Mouse (Mus musculus): ENCODE results near the gene Prickle2. TPM values are rescaled to one million over a fixed set of nuclear protein-coding genes. Genes with fewer than 3 reads are reported as not detected.

Prickle2 gene
- total RNA-seq (2021): 10 to 100 TPM; 10.8 to 11.4 TPM

DNA sequence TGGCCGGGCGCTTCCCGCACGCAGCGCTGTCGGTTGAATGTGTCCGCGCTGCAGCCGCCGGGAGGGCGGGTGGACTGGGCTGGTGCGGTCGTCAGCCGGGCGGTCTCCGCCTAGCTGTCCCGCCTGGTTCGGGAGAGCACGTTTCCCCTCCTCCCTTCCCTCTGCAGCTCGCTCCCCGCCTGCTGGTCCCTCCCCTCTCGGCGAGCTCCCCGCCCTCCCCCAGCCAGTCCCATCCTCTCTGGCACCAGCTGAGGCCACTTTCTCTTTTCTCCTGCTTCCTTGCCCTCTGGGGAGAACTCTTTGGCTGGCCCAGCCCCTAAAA lies at the start of gene Prickle2:
TSS of gene Prickle2 (minus strand) at position 11 of the 322 bp plus-strand sequence.
- peak; percentile 82 for DNase-seq

DNA sequence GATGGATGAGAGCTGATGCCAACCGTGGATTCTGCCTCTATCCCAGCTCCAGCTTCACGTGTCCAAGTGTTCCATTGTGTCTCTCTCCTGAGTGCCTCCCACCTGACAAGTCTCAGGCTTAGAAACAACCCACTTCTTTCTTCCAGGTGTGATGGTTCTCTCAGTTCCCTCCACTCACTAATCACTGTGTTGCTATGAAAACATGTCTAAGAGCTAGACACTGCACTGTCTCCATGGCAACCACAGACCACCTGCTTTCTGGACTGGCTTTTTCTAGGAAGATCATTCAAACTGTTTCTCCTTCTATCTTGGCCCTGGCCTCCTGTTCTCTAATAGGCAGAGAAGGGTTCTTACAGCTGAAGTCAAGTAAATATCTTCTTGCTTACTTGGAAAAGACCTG lies 46.8 kb upstream of the Prickle2 start:
- DNase-seq: no peak

DNA sequence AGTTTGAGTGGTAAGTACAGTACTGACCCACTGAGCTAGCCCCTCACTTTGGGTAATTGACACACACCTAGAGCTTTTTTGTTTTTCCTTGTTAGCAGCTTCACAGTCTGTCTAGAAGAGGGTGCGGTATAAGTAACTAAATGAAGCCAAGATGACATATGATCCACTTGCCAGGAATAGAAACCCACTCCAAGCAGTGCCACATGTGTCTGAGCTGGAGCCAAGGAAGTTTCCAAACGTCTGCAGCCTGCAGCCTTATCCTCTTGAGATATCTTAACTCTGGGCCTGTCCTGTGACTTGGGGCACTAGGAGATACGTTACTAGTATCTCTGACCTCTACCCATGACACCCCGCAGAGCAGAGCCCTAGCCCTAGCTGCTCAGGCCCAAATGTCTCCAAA lies 43.5 kb upstream of the Prickle2 start:
- no peak for DNase-seq

DNA sequence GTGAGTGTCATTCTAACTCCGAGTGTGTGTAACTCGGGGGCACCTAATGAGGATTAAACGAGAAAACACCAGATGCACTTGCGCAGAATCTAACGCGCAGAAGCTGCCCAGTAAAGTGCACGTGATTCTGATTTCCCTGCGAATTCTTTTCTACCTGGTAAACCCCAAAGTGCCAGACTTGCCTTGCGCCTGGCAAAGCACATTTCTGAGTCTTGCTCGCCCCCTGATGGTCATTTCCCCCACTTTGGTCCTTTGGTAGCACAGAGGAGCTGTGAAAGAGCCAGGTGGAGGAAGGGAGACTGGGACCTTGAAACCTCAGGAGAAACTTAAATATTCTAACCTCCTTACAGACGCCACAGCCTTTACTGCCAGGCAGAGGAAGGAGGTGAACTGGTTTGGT lies 37.6 kb upstream of the Prickle2 start:
- peak; percentile 77 for DNase-seq

DNA sequence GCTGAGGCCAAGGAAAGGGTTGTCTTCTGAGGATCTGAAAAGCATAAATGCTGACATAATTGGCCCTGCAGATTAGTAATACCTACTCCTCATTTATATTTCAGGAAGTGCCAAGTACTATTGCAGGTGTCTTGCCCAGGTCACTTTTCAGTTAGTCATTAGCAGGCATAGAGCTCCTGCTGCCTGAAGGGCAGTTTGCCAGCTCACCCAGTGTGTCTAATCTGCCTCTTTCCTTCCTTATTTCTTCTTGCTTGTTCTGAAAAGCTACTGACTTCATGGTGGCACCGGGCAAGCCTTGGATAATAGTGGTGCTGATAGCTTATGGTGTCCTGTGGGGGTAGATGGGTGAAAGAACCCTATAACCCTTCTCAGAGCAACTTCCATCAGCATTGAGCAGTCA lies 31.2 kb upstream of the Prickle2 start:
- DNase-seq: no peak

DNA sequence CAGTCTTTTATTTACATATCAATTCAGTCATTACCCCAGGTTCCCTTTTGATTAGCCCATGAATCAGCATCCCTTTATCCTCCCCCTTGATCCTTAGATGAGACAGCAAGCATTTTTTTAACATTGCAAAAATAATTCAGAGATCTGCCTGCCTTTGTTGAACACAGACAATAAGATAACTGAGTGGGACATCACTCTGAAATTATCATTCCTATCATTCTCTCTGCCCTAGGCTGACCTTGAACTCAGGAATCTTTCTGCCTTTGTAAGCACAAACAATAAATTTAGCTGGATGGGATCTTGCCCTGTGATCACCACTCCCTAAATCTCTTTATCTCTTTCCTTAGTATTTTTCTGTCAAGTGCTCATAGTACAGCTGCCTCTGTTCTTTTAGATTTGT lies 27.7 kb upstream of the Prickle2 start:
- no peak for DNase-seq

DNA sequence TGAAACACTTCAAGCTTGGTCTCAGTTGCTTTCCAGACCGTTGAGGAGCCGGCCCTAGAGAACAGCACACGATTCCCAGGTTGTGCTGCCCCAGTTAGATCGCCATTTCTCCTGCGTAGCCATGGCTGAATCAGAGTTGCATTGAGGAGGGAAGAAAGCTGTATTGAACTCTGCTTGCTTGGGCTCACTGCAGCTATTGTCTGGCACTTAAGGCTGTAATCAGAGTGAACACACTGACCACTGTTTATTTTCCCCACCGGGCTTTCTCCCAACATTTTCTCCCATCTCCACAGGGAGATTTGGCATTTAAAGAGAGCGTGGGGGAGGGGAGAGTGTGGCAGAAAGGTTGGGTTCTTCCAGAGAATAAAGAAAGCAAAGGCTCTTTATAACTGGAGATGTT lies 22.6 kb upstream of the Prickle2 start:
- no peak for DNase-seq

DNA sequence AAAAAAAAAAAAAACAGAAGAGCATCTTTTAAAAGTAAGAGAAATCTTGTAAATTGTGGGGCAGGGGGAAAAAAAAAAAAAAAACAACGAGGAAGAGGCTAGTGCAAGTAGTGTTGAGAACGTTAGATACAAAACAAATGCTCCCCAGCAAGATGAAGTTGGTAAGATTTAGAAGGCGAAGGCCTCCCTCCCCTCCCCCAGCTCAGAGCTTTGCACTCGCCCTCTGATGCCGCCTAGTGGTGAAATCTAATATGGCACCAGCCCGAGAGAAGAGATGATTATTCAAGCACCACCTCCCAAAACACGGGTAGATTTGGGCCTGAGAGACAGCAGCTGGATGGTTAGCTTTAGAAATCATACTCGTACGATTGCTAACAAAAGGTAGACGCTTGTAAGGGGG lies 22.1 kb upstream of the Prickle2 start:
- DNase-seq: peak; percentile 93

DNA sequence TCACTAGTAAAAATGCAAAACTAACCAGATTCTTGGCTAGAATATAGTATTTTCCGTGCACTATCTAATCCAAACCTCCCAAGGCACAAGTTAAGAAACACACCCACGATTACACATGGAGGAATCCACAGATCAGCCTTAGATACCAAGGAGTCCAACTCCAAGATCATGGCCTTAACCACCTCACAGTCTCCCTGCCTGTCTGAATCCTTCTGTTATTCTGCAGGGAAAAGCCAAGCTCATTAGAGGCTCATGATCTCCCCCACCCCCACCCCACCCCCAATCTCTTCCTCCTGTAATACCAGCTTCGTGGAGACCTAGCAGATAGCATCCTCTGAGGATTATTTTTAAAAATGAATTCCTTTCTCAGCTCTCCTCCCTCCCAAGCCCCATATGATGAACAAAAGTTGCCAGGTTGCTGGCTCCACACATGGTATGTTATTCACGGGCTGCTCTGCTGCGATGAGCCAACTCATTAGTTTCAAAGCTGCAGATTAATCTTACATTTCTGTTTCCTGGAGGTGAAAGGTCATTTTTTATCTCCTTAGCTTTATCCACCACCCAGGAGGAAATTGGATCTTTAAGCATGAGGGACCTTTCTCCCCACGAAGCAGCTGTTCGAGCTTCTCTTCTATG lies 21.5 kb upstream of the Prickle2 start:
- DNase-seq: no peak

DNA sequence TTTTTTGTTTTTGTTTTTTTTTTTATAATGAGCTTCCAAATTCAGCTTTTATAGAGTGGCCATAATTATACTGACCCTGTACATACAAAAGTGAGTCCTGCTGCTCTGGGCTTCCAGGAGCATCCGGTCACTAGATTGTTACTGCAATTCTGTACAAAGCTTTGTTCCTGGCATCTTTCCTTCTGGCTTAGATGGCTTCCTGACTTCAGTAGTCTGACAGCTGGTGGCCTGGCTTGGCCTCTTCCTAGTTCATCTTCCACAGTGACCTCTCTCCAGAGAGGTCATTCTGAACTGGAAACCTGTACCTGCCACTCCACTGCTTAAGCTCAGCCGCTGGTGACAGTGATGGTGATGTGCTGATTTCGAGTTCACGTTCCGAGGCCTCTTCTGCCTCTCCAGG lies 20.2 kb upstream of the Prickle2 start:
- peak; percentile 11 for DNase-seq

DNA sequence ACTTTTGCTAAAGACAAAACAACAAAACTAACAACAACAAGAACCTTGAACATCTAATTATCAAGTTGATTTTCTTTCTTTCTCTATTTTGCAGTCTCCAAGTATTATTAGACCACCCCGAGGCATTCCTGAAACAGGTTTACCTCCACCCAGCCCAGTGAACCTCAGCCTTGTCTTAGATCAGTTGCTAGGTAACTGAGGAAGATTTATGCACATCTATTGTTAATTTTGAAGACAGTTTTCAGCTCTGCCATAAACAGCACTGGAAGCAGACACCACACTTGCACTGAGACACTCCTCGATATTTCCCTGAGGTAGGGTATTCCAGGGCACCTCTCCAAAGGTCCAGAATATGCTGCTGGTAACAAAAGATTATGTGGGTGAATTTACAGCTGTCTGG lies 18.4 kb upstream of the Prickle2 start:
- no peak for DNase-seq

DNA sequence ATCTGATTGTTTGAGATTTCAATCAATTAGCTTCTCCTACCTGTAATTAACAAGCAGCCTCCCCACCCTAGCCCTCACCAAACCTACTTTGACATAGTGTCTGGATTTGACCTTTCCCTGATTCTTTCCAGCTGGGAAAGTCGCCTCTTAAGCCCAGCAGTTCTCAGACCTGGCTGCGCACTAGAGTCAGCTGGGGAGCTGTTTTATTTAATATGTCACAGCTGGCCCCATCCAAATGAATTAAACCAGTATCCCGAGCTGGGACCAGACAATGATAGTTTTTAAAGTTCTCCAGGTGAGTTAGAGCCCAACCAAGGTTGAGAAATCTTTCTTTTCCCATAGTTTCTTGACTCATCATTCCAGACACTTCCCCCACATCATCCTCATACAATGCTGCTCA lies 9.9 kb upstream of the Prickle2 start:
- DNase-seq: no peak

DNA sequence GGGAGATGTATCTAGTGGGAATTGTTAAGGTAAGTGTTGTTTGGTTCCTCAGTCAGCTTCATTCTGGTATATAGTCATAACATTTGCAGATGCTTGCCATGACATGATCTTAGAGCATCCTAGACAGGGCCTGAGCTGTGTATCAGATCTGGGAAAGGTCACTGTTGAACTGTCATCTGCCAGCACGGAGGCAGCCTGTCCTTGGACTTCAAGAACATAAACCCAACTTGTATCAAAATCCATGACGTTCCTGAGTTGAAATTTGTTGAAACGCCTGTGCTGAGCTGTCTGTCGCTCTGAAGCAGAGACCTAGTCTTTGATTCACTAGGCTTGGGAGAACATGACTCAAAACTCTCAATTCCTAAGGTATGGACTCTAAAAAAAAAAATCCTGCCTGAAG lies 8.8 kb upstream of the Prickle2 start:
- DNase-seq: no peak

DNA sequence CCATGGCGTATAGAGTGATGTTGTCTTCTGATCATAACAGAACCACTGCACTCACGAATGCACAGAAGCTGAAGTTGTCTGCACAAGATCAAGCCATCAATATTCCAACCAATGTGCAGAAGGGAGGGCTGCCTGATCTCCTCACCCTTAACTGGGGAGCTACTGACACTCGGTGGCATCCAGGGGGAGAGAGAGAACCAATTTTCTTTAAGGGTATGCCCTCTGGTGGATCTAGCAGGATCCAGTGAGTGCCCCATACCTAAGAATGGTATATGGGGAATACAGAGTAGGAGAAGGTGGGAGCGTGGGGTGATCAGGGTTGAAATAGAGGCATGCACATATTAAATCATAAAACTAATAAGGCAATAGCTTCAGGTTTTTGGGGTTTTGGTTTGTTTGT lies 2.2 kb upstream of the Prickle2 start:
- no peak for DNase-seq

DNA sequence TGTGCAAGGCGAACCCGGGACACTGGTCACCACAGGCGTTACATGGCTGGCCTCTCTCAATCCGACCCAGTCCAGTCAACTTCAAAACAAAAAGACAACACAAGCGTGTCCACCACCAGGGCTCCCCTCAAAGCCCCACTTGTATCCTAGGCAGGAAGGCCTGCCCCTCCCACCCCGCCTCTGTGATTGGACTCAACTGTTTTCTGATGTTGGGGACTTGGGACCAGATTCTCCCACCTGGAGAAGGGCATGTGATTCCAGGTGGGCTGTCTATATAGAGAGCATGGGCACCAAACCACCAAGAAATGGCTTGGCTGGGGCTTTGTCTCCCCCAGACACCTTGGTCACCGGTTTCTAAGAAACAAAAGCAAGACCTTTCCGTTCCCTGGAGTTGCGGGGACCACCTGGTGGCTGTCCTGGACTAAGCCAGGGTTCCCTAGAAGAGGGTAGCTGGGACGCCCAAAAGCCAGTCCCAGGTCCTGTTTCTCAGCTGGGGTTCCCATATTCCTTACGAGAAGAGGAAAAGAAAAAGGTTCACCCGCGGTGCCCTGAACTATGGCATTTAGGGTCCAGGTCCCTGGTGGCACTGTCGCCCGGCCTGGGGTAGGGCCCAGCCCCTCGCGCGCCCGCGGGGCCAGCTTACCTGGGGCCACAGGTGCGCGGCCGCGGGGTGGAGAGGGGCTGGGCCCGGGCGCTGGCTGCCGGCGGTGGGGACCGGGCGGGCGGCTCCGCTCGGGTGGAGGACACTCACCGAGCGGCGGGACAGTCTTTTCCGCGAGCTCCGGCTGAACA lies 406 bp downstream of the Prickle2 start:
- DNase-seq: peak; percentile 14

DNA sequence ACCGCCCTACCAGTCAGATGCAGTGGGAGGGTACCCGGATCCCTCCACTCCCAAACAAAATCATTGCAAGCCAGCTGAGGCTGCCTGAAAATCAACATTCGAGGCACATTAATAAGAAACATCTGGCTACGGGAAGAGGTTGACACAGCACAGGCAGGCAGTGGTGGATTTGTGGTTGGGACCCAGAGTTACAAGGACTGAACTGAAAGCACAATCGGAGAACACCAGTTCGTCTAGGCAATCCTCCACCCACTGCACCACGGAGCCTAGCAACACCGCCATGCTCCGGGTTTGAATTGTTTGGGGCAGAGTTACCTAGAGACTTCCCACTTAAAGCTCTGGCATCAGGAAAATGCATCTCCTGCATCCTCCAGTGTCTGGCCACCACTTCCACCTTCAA lies 1.1 kb downstream of the Prickle2 start:
- peak; percentile 16 for DNase-seq

DNA sequence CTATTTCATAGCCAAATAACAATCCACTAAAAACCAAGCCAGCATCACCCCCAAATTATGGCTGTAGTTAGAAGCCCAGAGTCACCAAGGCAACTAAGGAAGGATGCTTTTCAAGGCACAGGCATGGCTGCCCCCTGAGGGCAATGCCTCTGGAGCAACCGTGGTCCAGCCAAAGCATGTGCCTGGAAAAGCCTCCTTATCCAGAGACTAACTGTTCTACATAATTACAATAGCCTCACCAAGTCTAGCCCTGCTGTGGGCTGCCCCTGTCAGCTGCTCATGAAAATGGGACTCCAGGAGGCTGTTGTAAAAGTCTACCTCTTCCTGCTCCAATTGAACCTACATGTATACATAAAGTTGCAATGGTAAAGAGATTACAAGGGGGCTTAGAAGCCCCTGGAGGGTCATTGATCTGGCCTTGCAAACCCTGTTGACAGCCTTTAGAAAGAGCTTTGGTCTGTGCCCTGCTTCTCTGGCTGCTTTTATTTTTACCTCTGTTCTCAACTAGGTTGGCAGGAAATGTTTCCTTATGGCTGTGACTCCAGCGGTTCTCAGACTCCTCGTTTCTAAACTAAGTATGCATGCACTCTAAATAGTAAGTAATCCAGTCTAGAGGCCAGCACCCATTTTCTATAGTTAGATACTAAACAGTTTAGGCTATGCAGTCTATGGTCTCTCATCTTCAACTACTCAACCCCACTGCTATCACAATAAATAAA lies 6.3 kb downstream of the Prickle2 start:
- DNase-seq: no peak

DNA sequence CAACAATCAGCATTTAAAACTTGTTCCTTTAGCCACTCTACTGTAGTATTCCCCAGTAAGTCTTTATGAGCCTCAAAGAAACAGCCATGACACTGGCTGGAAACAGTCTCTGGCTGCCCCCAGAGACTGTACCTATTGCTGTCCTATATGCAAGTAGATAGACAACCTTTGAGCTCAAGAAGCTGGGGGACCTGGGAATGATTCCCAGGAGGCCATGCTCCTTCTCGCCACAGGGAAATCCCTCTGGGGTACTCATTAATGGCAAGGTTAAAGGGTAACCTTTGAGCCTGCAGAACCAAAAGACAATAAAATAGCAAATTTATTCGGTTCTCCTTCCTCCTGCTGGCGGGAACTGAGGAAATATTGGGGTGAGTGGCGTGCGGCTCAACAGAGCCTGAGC lies 8.1 kb downstream of the Prickle2 start:
- no peak for DNase-seq

DNA sequence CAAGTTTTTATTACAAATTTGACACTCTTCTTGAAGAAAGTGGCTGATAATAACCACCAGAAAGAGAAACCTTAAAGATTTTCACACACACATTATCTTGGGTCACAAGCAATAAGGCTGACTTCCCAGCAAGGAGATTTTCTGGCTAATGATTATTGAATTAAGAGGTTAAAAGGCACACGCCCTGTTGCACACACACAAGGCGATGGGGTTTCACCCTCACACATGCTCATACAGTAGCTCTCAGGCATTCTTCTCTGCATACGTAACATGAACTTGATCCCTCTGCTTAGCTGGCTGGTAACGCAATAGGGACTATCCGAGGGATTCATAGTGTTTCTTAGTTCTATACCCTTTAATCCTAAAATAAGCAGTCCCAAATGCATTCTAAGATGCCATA lies 18.6 kb downstream of the Prickle2 start:
- DNase-seq: no peak

DNA sequence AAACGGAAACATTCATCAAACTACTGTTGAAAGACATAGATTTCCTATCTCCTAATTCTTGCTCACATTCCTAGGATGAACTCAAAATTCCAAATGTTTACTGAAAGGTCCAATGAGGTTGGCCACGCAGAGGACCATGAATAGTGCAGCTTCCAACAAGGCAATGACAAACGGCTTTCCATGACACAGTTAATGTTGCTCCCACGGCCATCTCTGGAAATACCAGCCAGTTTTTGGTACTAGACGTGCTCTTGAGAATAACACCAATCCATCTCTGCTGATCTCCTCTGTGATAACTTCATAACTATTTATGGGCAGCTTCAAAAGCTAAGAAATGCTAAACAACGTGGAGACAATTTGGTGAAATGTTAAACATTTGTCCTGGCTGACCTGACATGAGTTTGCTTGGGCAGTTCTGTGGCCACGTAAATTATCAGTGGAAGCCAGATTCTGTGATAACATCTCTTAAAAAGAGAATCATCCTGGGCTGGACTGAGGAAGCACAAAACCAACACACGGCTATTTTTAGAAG lies 31.5 kb downstream of the Prickle2 start:
- DNase-seq: no peak

DNA sequence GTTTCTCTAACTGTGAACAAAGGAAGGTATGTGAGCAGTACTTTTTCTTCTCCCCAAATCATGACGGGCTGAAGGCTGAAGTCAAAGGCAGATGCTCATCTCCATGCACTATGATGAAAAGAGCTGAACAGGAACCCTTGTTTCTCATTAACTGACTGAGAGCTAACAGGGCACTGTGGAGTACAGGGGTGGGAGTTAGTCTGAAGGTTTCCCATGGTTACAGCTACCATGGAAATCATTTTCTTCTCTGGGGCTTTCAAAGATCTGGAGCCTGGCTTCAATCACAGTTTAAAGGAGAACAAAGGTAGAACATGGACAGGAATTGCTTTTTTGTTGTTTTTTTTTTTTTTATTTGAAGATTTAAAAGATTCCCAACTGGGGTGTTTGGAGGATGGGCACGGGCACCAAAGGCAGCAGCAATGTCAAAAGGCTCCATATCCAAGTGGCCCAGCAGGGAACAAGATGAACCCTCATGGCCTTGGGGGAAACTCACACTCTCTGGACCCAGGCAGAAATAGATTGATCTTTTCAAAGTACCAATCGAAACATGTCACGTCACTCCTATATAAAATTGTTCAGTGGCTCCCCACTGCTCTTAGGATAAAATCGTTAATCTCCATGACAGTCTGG lies 35.3 kb downstream of the Prickle2 start:
- DNase-seq: no peak

DNA sequence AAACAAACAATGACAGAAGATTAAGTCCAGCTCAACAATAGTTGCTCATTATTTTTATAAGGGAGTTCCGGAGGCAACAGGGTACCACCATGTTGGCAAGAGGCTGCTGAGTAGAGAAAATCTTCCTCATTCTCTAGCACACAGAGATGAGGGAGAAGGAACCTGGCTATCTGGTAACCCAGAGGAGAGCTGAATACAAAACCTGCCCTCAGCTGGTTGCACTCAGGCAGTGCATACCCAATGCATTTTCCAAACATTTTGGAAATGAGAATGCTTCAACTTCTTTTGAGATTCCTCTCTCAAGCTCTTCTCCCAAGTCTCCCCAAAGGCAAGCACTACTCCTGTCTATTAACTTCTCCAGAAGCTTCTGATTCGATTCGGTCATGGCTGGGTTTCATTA lies 36.3 kb downstream of the Prickle2 start:
- DNase-seq: no peak

DNA sequence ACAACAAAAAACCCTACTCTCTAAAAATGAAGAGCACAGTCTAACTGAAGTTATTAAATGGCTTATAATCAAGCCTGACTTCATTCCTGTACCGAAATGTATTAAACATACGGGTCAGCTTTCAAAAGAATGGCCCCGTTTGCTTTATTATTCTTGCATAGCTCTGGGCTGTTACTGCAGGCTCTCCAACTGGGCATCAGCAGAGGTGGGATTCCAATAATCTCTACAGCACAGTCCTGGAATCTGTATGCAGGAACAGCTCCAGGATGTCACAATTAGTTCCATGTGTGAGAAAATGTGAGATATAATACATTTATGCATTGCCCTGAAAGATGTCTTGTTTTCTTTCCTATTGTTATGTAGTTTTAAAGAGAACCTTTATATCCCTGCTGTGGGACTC lies 38.4 kb downstream of the Prickle2 start:
- DNase-seq: no peak

All from heart, postnatal 4 days (tissue).